Mouse (Mus musculus) heart, postnatal 0 days (tissue): Measurements from ENCODE around the gene Nubp1.

Experiments
- CTCF ChIP-seq: IDR thresholded peaks from 2 replicates; pipeline ENCODE4 v1.5.1; 2016; ENCODE audit warnings: antibody characterized with exemption, control low read depth, low read depth
- EP300 ChIP-seq: IDR thresholded peaks from 2 replicates; pipeline ENCODE4 v1.6.1; 2016; ENCODE audit warnings: antibody characterized with exemption, low read depth

DNA sequence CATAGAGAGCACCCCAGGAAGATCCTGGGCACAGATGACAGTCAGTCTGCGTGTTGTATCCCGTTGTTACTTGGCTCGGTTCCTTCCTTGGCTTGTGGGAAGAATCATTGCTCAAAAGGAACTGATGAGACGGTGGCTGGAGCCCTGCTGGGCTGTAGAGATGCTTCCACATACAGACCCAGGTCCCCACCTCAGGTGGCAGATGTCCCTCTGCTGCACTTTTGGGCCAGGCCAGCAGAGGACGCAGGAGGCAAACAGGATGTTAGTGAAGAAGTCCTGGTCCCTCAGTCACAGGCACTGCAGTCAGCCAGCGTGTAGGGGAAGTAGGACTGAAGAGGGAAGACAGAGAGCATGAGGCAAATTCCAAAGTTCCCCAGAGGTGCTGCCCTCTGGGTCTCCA lies 4.2 kb downstream of the Nubp1 start:
- TF ChIP-seq CTCF, result peak; percentile 59
- no peak for TF ChIP-seq EP300
